Mouse (Mus musculus) adrenal gland, postnatal 36 days (tissue): Measurements from ENCODE around the gene Enah. TPM values are rescaled to one million over a fixed set of nuclear protein-coding genes. Genes with fewer than 3 reads are reported as not detected.

ENCODE experiments used
- DNase-seq, 2 experiments: peaks; one replicate each; pipeline ENCODE4 v3.0.0; 2021; ENCODE audit warnings: mixed read lengths in 1 of 2
- total RNA-seq, 2 experiments: library from RNA; stranded (reverse); gene quantifications; 2 replicates each; pipeline ENCODE4 v1.2.3; 2021

The Enah gene
- total RNA-seq, 2 experiments from 2014 or later: 52.9 to 78.1 TPM

GRCm38 (mm10) chr1:182028231-182029210 lies 8.7 kb upstream of the Enah start:
- no peak for DNase-seq

GRCm38 (mm10) chr1:182027426-182027979 lies 7.7 kb upstream of the Enah start:
- no peak for DNase-seq

GRCm38 (mm10) chr1:182026821-182027220 lies 7.0 kb upstream of the Enah start:
- DNase-seq: no peak

GRCm38 (mm10) chr1:182026120-182026519 lies 6.3 kb upstream of the Enah start:
- DNase-seq: no peak

- DNase-seq: peak in 1 of 2 experiments; percentile 12
These were observed 2.0 kb upstream of the Enah start for GRCm38 (mm10) chr1:182021691-182022299.

- peak; percentile 4 to 29 for DNase-seq
These were observed 1.2 kb upstream of the Enah start for GRCm38 (mm10) chr1:182020831-182021460.

- DNase-seq: peak; percentile 28 to 49
These were observed 394 bp downstream of the Enah start for GRCm38 (mm10) chr1:182019266-182019925.

GRCm38 (mm10) chr1:182018397-182019265 lies 1.2 kb downstream of the Enah start:
- peak; percentile 28 to 61 for DNase-seq

- DNase-seq: no peak
These were observed 14.0 kb downstream of the Enah start for GRCm38 (mm10) chr1:182005831-182006230.

GRCm38 (mm10) chr1:181998673-181999072 lies 21.1 kb downstream of the Enah start:
- peak in 1 of 2 experiments; percentile 12 for DNase-seq

- DNase-seq: no peak
These were observed 22.0 kb downstream of the Enah start for GRCm38 (mm10) chr1:181997791-181998190.

GRCm38 (mm10) chr1:181993597-181993996 lies 26.2 kb downstream of the Enah start:
- no peak for DNase-seq

GRCm38 (mm10) chr1:181988367-181988766 lies 31.4 kb downstream of the Enah start:
- no peak for DNase-seq

GRCm38 (mm10) chr1:181987226-181987625 lies 32.6 kb downstream of the Enah start:
- DNase-seq: no peak

GRCm38 (mm10) chr1:181985880-181986279 lies 33.9 kb downstream of the Enah start:
- DNase-seq: no peak

- DNase-seq: peak in 1 of 2 experiments; percentile 19
These were observed 35.0 kb downstream of the Enah start for GRCm38 (mm10) chr1:181984811-181985210.

GRCm38 (mm10) chr1:181980017-181980719 lies 39.6 kb downstream of the Enah start:
- DNase-seq: no peak

- no peak for DNase-seq
These were observed 44.3 kb downstream of the Enah start for GRCm38 (mm10) chr1:181975510-181975909.

- DNase-seq: no peak
These were observed 44.9 kb downstream of the Enah start for GRCm38 (mm10) chr1:181974897-181975296.

- no peak for DNase-seq
These were observed 54.5 kb downstream of the Enah start for GRCm38 (mm10) chr1:181965277-181965676.
